Mouse (Mus musculus): ENCODE results near the gene C1qtnf5. TPM values are rescaled to one million over a fixed set of nuclear protein-coding genes. Genes with fewer than 3 reads are reported as not detected.

C1qtnf5 gene
- polyA plus RNA-seq, 1 experiment from 2014 or later, result 3.5 TPM

GRCm38 (mm10) chr9:44129633-44130032, 22.6 kb downstream of the C1qtnf5 start:
- H3K4me2 ChIP-seq (replicated peaks), result peak overlapping the region; percentile 86
- H3K27me3 ChIP-seq (replicated peaks), result peaks cover 13% of the 10 kb centered on the region
- 0 out of 2 replicates have a peak, but pooled peaks have one; percentile 4 for ATAC-seq
- peaks cover 40% of the 10 kb centered on the region for H3K4me1 ChIP-seq (replicated peaks)
- peak overlapping the region; percentile 42 for H3K4me3 ChIP-seq (replicated peaks)
- no peaks in the 10 kb centered on the region for H3K9me3 ChIP-seq
- no peaks in the 10 kb centered on the region for H3K36me3 ChIP-seq
- H3K27ac ChIP-seq, result peak overlapping the region; percentile 89
- peak overlapping the region; percentile 51 for H3K9ac ChIP-seq
- WGBS, result 4% methylated on average over 9 of the region's 9 CpGs

GRCm38 (mm10) chr9:44130034-44130433, 23.0 kb downstream of the C1qtnf5 start:
- H3K4me3 ChIP-seq (replicated peaks), result peak overlapping the region; percentile 42
- H3K4me2 ChIP-seq (replicated peaks), result peak overlapping the region; percentile 86
- H3K27ac ChIP-seq, result peak overlapping the region; percentile 89
- ATAC-seq, result peak; percentile 68
- 1% methylated on average over 27 of the region's 27 CpGs for WGBS
- peaks cover 43% of the 10 kb centered on the region for H3K4me1 ChIP-seq (replicated peaks)
- H3K9me3 ChIP-seq, result no peaks in the 10 kb centered on the region
- H3K27me3 ChIP-seq (replicated peaks), result peaks cover 15% of the 10 kb centered on the region
- H3K36me3 ChIP-seq, result no peaks in the 10 kb centered on the region
- H3K9ac ChIP-seq, result peak overlapping the region; percentile 51

- WGBS, result 25% methylated on average over 19 of the region's 19 CpGs
- Histone ChIP-seq H3K9ac (peak overlapping the region; percentile 51), H3K27ac (peak overlapping the region; percentile 89), H3K4me2 (replicated peaks) (peak overlapping the region; percentile 86), H3K4me3 (replicated peaks) (peak overlapping the region; percentile 42; the same call in 1 of the 2 replicates), H3K9me3 (no peaks in the 10 kb centered on the region), H3K27me3 (replicated peaks) (peaks cover 22% of the 10 kb centered on the region), H3K36me3 (no peaks in the 10 kb centered on the region), H3K4me1 (replicated peaks) (peaks cover 47% of the 10 kb centered on the region)
- ATAC-seq, result peak; percentile 26; the same call in 1 of the 2 replicates
These were observed 23.7 kb downstream of the C1qtnf5 start for GRCm38 (mm10) chr9:44130581-44131275.

- no peaks in the 10 kb centered on the region for H3K36me3 ChIP-seq
- 38% methylated on average over 7 of the region's 7 CpGs for WGBS
- H3K4me2 ChIP-seq (replicated peaks), result peak overlapping the region; percentile 86; the same call in 1 of the 2 replicates
- H3K4me1 ChIP-seq (replicated peaks), result peaks cover 49% of the 10 kb centered on the region
- H3K27me3 ChIP-seq (replicated peaks), result peaks cover 23% of the 10 kb centered on the region
- H3K4me3 ChIP-seq (replicated peaks), result no peak overlapping the region
- no peak for ATAC-seq
- H3K27ac ChIP-seq, result peak overlapping the region; percentile 89
- no peaks in the 10 kb centered on the region for H3K9me3 ChIP-seq
- H3K9ac ChIP-seq, result no peak overlapping the region
These were observed 24.2 kb downstream of the C1qtnf5 start for GRCm38 (mm10) chr9:44131276-44131590.

GRCm38 (mm10) chr9:44132200-44132599, 25.2 kb downstream of the C1qtnf5 start:
- Histone ChIP-seq H3K27me3 (replicated peaks) (peaks cover 23% of the 10 kb centered on the region), H3K4me2 (replicated peaks) (no peak overlapping the region), H3K9ac (no peak overlapping the region), H3K36me3 (no peaks in the 10 kb centered on the region), H3K4me1 (replicated peaks) (peaks cover 50% of the 10 kb centered on the region), H3K27ac (no peak overlapping the region), H3K4me3 (replicated peaks) (no peak overlapping the region), H3K9me3 (no peaks in the 10 kb centered on the region)
- ATAC-seq, result no peak
- WGBS, result 59% methylated on average over 5 of the region's 5 CpGs

- ATAC-seq, result no peak
- 26% methylated on average over 2 of the region's 2 CpGs for WGBS
- H3K9ac ChIP-seq, result peak overlapping the region; percentile 70; the same call in 1 of the 2 replicates
These were observed 26.2 kb downstream of the C1qtnf5 start for GRCm38 (mm10) chr9:44133287-44133686.

GRCm38 (mm10) chr9:44134101-44134850, 27.2 kb downstream of the C1qtnf5 start, which contains the start of gene Mcam:
Gene Mcam (plus strand): TSS chr9:44134469.
- peak within 1 kb of the TSS; percentile 93 for H3K4me2 ChIP-seq (replicated peaks)
- peaks cover 50% of the 10 kb centered on the region for H3K4me1 ChIP-seq (replicated peaks)
- H3K9me3 ChIP-seq, result no peaks in the 10 kb centered on the region
- H3K4me3 ChIP-seq (replicated peaks), result peak within 1 kb of the TSS; percentile 65
- H3K9ac ChIP-seq, result peak within 1 kb of the TSS; percentile 70
- H3K36me3 ChIP-seq, result 0 out of 2 replicates have a peak, but pooled peaks cover 4% of the 10 kb centered on the region
- ATAC-seq, result peak; percentile 52
- H3K27me3 ChIP-seq (replicated peaks), result peaks cover 23% of the 10 kb centered on the region
- WGBS, result under 1% methylated on average over 51 of the region's 55 CpGs
- H3K27ac ChIP-seq, result peak within 1 kb of the TSS; percentile 82

More at GRCm38 (mm10) chr9:44133287-44133686, 26.2 kb downstream of the C1qtnf5 start:
- peak overlapping the region; percentile 65 for H3K4me3 ChIP-seq (replicated peaks)
- no peaks in the 10 kb centered on the region for H3K9me3 ChIP-seq
- peak overlapping the region; percentile 82 for H3K27ac ChIP-seq
- peaks cover 23% of the 10 kb centered on the region for H3K27me3 ChIP-seq (replicated peaks)
- 0 out of 2 replicates have a peak, but pooled peaks cover under 1% of the 10 kb centered on the region for H3K36me3 ChIP-seq
- peaks cover 50% of the 10 kb centered on the region for H3K4me1 ChIP-seq (replicated peaks)
- peak overlapping the region; percentile 93 for H3K4me2 ChIP-seq (replicated peaks)

- Histone ChIP-seq H3K9me3 (no peaks in the 10 kb centered on the region), H3K27ac (peak overlapping the region; percentile 82), H3K36me3 (0 out of 2 replicates have a peak, but pooled peaks cover 4% of the 10 kb centered on the region), H3K4me3 (replicated peaks) (peak overlapping the region; percentile 65), H3K27me3 (replicated peaks) (peaks cover 23% of the 10 kb centered on the region), H3K4me1 (replicated peaks) (peaks cover 43% of the 10 kb centered on the region), H3K9ac (peak overlapping the region; percentile 70), H3K4me2 (replicated peaks) (peak overlapping the region; percentile 93)
- WGBS, result 3% methylated on average over 47 of the region's 49 CpGs
- peak; percentile 32; the same call in 1 of the 2 replicates for ATAC-seq
These were observed 28.0 kb downstream of the C1qtnf5 start for GRCm38 (mm10) chr9:44134851-44135730.

- H3K4me3 ChIP-seq (replicated peaks), result peak overlapping the region; percentile 65
- H3K36me3 ChIP-seq, result 0 out of 2 replicates have a peak, but pooled peaks cover 6% of the 10 kb centered on the region
- peak overlapping the region; percentile 82 for H3K27ac ChIP-seq
- peaks cover 23% of the 10 kb centered on the region for H3K27me3 ChIP-seq (replicated peaks)
- peak overlapping the region; percentile 70 for H3K9ac ChIP-seq
- WGBS, result 43% methylated on average over 7 of the region's 7 CpGs
- peak; percentile 31; the same call in 1 of the 2 replicates for ATAC-seq
- peak overlapping the region; percentile 93 for H3K4me2 ChIP-seq (replicated peaks)
- H3K4me1 ChIP-seq (replicated peaks), result peaks cover 35% of the 10 kb centered on the region
- H3K9me3 ChIP-seq, result no peaks in the 10 kb centered on the region
These were observed 28.8 kb downstream of the C1qtnf5 start for GRCm38 (mm10) chr9:44135731-44136411.

GRCm38 (mm10) chr9:44137846-44138245, 30.8 kb downstream of the C1qtnf5 start:
- H3K27ac ChIP-seq, result no peak overlapping the region
- peaks cover 18% of the 10 kb centered on the region for H3K36me3 ChIP-seq
- H3K9me3 ChIP-seq, result no peaks in the 10 kb centered on the region
- WGBS, result 47% methylated on average over 4 of the region's 4 CpGs
- peaks cover 28% of the 10 kb centered on the region for H3K4me1 ChIP-seq (replicated peaks)
- no peak overlapping the region for H3K4me3 ChIP-seq (replicated peaks)
- no peak overlapping the region for H3K9ac ChIP-seq
- no peak overlapping the region for H3K4me2 ChIP-seq (replicated peaks)
- H3K27me3 ChIP-seq (replicated peaks), result peaks cover 18% of the 10 kb centered on the region
- ATAC-seq, result no peak

GRCm38 (mm10) chr9:44141951-44142350, 34.9 kb downstream of the C1qtnf5 start:
- no peaks in the 10 kb centered on the region for H3K9me3 ChIP-seq
- H3K36me3 ChIP-seq, result peaks cover 27% of the 10 kb centered on the region
- WGBS, result 70% methylated on average over 5 of the region's 5 CpGs
- H3K4me3 ChIP-seq (replicated peaks), result no peak overlapping the region
- H3K27ac ChIP-seq, result no peak overlapping the region
- no peaks in the 10 kb centered on the region for H3K4me1 ChIP-seq (replicated peaks)
- H3K4me2 ChIP-seq (replicated peaks), result no peak overlapping the region
- no peak for ATAC-seq
- H3K27me3 ChIP-seq (replicated peaks), result no peaks in the 10 kb centered on the region
- H3K9ac ChIP-seq, result no peak overlapping the region
